Mouse (Mus musculus) liver, adult 2 months (tissue): ENCODE data around the gene C2cd3.

Experiments
- CTCF ChIP-seq: fragments of 200-500 bp; IDR thresholded peaks from 2 replicates; pipeline ENCODE4 v1.5.1; 2011; ENCODE audit warnings: low read depth, low read length, control low read depth
- POLR2A ChIP-seq: fragments of 200-500 bp; IDR thresholded peaks from 2 replicates; pipeline ENCODE4 v1.6.1; 2011; ENCODE audit warnings: low read length, control low read depth; ENCODE audit not compliant: insufficient read depth; ENCODE audit errors: extremely low read depth

DNA sequence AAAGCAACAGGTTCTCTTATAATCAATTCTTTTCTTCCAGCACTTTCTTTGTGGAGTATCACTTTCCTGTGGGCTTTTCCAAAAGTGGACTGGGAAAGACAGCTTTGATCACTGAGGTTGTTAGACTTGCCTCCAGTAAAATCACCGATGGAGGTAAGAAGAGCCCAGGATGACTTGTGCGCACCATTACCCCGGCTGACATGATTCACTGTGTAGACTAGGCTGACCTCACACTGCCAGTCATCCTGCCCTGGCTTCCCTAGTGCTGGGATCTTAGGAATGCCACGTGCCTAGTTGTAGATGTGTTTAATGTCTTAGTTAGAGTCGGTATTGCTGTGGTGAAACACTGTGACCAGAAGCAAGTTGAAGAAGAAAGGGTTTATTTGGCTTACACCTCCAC, 35.6 kb downstream of the C2cd3 start:
- TF ChIP-seq CTCF (no peak), POLR2A (no peak)
